Mouse (Mus musculus) left cerebral cortex, adult 9 months (tissue): ENCODE results near the gene Zfp184.
A peak's percentile ranks its signal among the peaks of the same experiment; 100 is the strongest.

Experiments used
- DNase-seq, 2 experiments: peaks; one replicate each; pipeline ENCODE4 v3.0.0; 2022; ENCODE audit warnings: low spot score in 2 of 2

Gene Zfp184

DNA sequence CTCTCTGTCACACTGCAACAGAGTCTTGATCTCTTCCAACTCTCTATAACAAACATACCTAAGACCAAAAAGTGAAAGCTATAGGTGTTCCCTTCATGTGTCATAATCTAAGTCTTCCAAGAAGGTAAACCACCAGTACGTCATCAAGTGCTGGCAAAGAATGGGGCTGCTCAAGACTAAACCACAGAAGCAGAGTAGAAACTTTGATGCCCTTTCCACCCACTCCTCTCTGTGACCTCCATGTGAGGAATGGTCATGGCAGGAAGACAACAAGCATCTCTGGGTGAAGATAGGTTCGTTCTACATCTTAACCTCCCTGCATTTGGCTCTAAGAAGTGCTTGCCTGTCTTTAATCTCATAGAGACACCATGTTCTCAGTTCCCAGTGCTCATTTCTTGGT lies 39.6 kb downstream of the Zfp184 start:
- DNase-seq, result no peak

DNA sequence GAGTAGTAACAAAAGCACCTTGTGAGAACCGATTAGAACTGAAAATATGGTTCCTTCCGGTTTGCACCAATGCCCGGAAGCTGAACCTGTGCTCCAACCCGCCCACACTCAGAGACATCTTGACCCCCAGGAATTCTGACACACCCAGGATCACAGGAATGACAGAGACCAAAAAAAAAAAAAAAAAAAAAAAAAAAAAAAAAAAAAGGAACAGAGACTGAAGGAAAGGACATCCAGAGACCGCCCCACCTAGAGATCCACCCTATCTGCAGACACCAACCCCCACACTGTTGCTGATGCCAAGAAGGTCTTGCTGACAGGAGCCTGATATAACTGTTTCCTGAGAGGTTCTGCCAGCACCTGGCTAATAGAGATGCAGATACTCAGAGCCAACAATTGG lies 47.7 kb downstream of the Zfp184 start:
- DNase-seq, result no peak

DNA sequence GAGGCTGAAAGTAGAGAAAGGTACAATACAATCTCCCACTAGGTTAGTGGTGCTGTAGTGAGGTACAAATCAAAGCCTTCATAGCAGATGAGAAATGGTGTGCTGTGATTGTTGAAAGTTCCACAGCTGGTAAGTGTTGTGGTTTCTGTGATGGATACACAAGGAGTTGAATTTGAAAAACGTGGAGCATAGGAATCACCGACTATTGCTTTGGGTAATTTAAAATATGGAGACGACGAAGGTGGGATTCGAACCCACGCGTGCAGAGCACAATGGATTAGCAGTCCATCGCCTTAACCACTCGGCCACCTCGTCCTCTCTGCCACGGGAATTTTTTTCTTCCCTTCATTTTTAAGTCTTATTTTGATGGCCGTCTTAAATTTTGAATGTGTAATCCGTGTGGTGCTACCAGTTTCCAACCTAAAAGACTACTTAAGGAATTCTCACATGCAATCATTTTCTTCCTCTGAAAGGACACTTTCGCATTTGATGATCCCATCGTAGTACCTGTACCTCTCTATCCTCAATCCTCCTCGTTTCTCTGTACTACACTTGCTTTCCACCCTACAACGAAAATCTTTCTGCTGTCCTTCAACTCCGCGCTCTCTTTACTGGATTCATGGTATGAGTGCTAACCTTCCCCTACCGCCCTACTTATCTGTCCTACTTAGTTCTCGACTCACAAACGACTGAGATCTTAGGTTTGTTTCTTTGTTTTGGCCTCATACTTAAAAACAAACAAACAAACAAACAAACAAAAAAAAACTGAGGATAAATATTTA lies 49.3 kb downstream of the Zfp184 start:
- DNase-seq, result peak in 1 of 2 experiments; percentile 13

DNA sequence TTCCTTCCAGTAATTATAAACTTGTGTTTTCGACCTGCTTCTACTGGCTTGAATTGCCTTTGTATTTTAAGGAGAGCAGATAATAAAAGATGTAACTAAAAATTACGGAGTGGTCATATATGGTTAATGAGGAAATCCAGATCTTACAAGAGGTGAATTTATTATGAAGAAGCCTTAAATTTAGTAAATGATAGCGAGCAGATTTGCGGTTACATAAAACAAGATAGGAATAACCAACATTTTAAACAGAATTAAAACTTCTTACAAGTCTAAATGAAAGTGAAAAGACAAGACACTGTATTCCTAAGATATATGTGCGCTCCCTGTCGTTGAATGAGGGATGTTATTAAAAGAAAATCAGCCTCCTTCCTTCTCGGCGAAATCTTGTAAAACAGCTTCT lies 50.0 kb downstream of the Zfp184 start:
- no peak for DNase-seq

DNA sequence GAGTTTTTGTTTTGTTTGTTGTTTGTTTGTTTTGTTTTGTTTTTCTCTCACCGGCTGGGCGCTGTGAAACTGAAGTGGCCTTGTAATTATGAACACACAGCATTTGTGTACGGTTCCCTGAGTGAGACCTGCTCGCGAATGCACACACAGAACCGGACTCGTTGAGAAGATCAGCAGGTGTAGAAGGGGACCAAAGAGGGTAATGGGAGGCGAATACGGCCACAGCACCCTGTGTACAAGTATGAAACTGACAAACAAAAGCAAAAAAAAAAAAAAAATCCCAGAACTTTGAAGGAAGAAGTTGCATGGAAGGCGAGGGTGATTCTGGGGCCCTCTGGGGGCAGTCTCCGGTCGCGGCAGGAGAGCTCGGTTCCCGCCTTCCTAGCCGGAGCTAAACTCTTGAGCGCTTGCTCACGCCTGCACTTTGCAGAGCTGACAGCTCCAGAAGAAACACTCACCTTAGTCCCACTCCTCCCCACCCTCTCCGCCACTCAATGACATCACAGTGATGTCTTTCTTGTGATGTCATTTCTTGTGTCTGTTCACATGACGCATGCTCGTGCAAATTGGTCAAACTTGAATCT lies 50.5 kb downstream of the Zfp184 start:
- DNase-seq, result no peak

DNA sequence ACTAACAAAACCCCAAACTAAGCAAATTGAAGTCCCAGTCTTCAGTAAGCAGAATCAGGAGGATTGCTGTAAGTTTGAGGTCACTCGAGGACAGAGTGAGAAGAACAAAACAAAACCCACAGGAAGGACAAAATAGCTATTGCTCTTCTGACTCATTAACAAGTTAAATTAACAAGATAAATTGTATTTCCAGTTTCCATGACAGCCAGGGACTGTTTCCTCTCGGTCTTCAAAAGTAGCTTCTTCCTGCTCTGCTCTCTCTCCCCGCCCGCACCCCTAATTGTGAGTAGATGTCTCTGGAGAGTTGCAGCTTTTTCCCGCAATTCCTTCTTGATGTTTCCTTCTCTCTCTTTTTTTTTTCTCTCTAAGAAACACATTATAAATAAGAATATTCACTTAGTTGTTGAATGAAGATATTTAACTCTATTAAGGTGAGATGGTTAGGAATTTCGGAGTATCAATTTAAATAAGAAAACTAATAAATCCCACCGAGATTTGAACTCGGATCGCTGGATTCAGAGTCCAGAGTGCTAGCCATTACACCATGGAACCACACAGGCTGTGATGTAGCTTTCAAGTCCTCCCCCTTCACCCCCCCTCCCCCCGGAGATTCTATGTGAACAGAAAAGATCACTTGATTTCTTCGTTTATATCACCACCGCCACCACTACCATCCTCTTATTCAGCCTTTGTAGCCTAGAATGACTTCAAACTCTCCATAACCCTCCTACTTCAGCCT lies 51.4 kb downstream of the Zfp184 start:
- DNase-seq, result no peak

DNA sequence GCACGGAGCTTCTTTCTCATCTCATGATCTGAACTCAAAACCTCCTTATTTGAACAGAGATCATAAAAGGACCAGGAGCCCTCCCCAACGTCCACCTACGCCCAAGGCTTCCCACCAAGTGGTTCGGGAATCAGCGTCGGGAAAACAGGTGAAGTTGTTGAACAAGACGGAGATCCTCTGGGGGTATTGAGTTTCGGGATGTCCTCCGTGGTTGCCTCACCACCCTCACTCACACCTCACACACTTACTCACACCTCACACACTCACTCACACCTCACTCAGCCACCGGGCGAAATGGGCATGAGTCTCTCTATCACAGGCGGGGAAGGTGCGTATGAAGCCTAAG lies 51.9 kb downstream of the Zfp184 start:
- no peak for DNase-seq

DNA sequence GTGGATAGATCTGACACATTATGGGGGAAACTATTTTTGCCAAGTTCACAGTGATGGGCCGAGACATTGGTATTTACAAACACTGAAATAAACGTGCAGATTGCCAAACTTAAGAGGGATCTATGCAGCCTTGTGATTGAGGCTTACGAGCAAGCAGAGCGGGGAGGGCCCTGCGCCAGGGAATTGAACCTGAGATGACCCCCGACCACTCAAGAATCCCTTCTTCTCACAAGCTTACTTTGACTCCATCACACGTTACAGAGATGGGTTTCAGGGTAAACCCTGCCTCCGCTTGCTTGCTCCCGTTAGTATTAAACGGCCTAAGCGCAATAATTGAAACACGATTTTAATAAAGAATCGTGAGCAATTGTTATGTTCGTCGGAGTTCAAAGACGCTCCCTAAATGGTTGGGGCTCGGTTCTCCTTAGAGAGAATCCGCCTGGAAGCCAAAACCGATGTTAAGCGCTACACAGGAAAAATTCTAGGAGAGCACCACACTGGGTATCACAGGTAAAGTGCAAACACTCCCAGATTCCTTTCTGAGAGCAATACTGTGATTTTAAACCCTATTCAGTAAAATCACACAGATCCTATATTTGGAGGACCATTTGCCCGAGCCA lies 52.4 kb downstream of the Zfp184 start:
- DNase-seq, result no peak

DNA sequence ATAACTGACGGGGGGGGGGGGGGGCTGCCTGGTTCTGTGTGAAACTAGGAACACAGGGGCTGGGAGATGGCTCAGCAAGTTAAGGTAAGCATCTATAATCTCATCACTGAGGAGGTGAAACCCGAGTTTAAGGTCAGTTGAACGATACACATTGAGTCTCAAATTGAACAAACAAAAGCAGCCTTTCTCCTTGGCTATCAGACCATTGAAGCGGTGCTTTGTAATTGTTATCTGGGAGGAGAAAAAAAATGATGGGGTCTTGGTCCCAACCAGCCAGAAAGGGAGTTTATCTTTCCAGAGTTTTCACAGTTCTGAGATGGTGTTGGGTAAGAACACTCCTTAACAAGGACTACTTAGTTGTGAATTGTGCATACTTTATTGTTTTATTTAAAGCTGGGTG lies 52.9 kb downstream of the Zfp184 start:
- no peak for DNase-seq

DNA sequence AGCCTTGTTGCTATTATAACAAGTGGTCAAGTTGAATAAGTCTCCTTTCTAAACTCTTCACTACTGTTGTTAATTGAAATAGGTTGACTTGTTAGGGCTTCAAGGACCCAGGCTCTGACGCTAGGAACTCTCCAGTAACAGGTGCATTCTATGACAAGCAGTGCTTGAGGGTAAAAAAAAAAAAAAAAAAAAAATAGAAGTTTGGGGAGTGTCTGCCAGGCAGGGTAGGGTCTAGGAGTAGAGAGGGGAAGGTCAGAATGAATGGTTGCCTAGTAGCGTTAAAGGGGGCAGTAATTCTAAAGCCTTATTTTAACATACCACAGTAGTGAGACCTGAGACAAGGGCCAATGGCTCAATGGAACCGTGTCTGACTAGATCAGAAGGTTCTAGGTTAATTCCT lies 53.5 kb downstream of the Zfp184 start:
- no peak for DNase-seq

DNA sequence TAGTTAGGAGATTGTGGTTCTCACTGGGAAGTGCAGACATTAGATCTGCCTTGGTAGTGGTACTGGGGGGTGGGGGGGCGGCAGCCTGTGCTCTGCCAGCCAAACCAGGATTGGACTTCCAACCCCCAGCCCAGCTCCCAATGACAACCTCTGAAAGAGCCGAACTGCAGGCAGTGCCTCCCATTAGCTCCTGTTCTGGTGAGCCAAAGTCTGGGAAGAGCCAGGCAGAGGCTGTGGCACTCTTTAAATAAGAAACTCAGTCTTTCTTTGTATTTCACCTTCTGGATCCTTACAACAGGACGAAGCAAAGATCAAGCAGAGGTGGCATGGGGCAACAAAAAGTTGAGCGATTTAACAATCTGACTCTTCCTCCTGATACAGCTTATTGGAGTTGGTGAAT lies 54.3 kb downstream of the Zfp184 start:
- no peak for DNase-seq

DNA sequence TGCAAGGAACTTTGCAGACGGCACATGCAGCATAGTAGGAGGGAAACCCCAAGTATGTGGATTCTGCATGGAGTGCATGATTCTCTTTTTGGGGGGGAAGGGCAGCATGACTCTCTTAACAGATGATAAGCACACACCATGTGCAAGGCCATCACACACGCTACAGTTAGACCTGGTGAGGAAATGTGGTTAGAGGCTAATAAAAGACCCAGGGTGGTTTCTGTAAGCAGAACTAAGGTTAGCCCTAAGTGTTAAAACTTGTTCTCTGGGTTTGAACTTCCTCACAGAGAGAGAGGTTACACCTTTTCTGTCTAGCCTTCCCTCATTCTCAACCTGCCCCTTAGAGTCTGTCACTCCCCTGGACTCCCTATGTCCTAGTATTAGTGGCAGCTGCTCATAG lies 56.5 kb downstream of the Zfp184 start:
- no peak for DNase-seq

DNA sequence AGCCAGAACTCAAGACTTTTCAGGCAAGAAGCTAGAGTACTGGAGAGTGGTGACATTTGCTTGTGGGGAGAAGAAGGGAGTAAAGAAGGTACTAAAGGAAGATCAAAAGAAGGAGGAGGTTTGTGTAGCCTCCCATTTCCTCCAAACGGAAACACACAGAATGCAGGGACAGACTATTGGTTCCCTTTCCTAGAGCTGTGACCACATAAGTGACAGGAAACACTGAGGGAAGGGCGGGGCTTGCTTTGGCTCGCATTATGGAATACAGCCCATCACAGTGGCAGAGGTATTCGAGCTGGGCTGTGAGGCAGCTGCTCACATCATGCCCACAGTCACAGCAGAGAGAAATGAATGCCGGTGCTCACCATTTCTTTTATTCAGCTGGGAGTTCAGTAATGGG lies 56.9 kb downstream of the Zfp184 start:
- no peak for DNase-seq

DNA sequence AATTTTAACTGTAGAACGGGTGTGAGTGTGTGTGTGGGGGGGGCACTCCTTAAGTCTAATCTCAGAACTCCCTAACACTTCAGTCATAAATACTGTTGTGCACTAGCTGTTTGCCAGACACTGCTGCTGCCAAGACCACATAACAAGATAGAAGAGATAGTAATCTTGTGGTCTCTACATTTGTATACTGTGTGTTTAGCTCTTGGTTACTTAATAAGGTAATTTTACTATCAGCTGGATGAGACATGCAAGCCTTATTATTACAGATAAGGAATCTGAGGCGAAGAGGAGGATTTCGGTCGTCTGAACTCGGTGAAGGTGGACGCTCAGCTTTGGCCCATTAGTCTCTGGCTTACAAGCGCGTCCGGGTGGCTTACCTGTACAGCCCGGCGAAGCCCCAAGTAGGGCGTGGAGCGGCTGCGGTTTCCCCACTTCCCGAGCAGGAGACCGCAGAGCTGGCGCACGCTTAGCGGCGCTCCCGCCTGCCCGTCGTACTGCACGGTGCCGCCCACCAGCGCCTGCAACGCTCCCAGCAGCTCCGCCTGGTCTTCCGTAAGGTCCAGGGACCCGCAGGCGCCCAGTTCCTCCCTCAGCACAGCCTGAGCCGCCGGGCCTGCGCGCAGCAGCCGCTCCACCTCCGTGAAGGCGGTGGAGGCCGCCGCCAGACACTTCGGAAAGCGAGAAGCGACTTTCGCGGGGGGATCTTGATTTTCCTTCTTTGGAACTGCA lies 60.9 kb downstream of the Zfp184 start:
- DNase-seq, result peak in 1 of 2 experiments; percentile 19

DNA sequence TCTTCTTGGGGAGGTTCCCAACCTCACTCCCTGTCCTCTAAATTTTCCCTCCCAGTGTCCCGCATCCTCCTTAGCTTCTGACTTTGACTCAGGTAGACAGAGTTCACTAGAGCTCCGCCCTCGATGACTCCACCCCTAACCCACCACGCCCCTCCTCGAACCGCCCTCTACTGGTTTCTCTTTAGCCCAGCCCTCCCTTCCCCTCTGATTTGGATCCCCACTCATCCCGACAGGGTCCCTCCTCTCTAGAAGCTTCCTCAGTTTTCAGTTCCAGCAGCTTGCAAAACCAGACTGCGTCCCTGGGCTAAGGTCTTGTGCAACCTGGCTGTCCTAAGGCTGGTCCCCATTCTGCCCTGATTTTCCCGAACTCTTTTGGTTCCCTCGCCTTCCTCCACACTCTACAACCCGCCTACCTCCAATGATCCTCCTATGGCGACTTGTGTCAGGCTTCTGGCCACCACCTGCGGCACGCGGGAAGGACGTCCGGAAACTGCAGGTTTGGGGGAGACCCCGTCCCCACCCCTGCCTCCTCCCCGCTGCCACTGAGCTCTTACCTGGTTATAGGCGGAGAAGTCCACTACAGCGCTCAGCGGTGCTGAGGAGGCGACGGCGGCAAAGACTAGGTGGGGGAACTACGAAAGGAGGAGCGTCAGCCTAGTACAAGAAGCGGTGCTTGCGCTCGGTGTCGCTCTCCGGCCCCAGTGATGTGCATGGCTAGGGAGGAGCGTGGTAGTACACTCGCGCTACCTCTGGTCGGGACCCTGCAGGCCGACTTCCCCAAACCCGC lies 61.6 kb downstream of the Zfp184 start:
- no peak for DNase-seq

DNA sequence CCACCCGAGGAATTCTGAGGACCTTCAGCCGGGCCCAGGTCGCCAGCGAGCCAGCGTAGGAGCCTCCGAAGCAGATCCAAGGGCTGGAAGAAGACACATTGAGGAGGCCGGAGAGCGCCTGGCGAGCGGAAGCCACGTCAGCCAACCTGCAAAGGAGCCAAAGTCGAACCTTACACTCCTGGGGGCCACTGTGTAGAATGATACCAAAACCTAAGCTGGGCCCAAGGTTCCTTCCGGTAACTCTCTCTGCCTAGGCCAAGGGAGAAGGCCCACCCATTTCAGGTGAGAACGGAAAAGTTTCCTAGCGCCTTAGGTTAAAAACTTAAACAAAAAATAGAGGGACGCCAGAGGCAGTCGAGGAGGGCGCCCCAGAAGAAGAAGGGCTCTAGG lies 62.2 kb downstream of the Zfp184 start:
- no peak for DNase-seq

DNA sequence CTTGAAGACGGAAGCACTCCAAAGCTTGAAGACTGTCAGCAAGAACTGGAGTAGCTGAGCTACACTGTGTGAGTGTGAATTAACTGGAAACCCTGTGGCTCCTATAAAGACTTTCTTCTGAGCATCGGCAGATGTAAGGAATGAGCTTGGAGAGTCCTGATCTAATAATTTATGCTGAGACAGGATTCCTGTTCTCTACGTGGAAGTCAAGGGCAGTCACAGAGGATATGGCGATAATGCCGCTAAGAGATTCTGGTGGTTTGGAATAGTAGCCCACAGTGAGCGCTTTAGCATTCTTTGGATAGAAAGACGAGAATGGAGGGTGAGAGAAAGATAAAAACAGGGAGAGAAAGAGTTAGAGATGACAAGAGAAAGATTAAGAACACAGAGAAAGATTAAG lies 63.0 kb downstream of the Zfp184 start:
- no peak for DNase-seq

DNA sequence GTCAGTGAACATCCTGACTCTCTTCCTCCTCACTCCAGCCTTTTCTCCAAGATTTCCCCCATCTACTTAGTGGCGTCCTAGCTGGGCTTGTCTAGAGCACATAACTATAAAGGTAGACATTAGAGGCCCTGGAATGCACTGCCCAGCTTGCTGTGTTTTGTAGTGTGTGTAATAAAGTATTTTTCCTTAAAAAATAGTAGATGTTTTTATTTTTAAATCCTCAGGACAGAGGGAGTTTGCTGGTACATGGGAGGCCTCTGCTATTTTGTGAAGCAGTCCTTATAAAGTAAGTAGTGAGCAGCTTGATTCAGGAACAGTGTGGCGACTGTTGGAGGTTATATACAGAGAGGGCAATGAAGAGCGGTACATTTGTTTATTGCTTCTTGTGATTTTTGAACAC lies 63.8 kb downstream of the Zfp184 start:
- no peak for DNase-seq

DNA sequence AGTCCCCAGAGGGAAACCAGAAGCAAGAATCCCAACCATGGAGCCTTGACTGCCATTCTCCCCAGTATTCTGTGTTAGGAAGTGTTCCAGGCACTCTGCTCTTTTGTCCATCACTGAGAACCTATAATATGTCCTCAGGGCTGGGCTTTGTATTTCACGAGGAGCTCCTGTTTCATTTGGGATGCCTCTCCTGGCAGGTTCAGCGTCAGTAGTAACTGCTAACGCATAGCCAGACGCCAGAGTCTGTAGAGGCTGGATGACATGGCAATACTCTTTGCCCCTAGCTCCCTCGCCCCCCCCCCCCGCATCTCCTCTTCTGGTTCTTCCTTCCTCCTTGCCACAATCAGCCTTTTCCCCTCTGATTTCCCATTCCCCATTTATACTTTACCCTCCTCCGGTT lies 64.7 kb downstream of the Zfp184 start, which contains the start of gene Prss16:
Gene Prss16, minus strand, starts transcription at position 101 of the 400 bp plus-strand sequence.
- no peak for DNase-seq
